Mouse (Mus musculus): ENCODE results near the gene Nfya.

Nfya gene

GRCm38 (mm10) chr17:48431054-48431453 is 21.3 kb upstream of the Nfya start:
- no peak for DNase-seq (ENCODE audit: low read depth, low spot score)

- no peak for DNase-seq (ENCODE audit: low read depth, low spot score)
These were observed 20.7 kb upstream of the Nfya start for GRCm38 (mm10) chr17:48430394-48430793.

- no peak for DNase-seq (ENCODE audit: low read depth, low spot score)
These were observed 18.3 kb upstream of the Nfya start for GRCm38 (mm10) chr17:48427852-48428530.

- no peak for DNase-seq (ENCODE audit: low read depth, low spot score)
These were observed 17.5 kb upstream of the Nfya start for GRCm38 (mm10) chr17:48426991-48427750.

- DNase-seq (ENCODE audit: low read depth, low spot score), result no peak
These were observed 16.3 kb upstream of the Nfya start for GRCm38 (mm10) chr17:48425823-48426612.

- no peak for DNase-seq (ENCODE audit: low read depth, low spot score)
These were observed 14.5 kb upstream of the Nfya start for GRCm38 (mm10) chr17:48424237-48424636.

GRCm38 (mm10) chr17:48419571-48419970 is 9.9 kb upstream of the Nfya start:
- DNase-seq (ENCODE audit: low read depth, low spot score), result no peak

- no peak for DNase-seq (ENCODE audit: low read depth, low spot score)
These were observed 9.1 kb upstream of the Nfya start for GRCm38 (mm10) chr17:48418781-48419180.

GRCm38 (mm10) chr17:48418174-48418573 is 8.5 kb upstream of the Nfya start:
- no peak for DNase-seq (ENCODE audit: low read depth, low spot score)

- no peak for DNase-seq (ENCODE audit: low read depth, low spot score)
These were observed 7.8 kb upstream of the Nfya start for GRCm38 (mm10) chr17:48417521-48417920.

- DNase-seq (ENCODE audit: low read depth, low spot score), result no peak
These were observed 6.9 kb upstream of the Nfya start for GRCm38 (mm10) chr17:48416425-48417195.

GRCm38 (mm10) chr17:48416011-48416410 is 6.3 kb upstream of the Nfya start:
- no peak for DNase-seq (ENCODE audit: low read depth, low spot score)

GRCm38 (mm10) chr17:48411241-48411640 is 1.5 kb upstream of the Nfya start:
- DNase-seq (ENCODE audit: low read depth, low spot score), result no peak

GRCm38 (mm10) chr17:48410299-48410785 is 636 bp upstream of the Nfya start:
- DNase-seq (ENCODE audit: low read depth, low spot score), result no peak

GRCm38 (mm10) chr17:48408526-48409291 is 997 bp downstream of the Nfya start:
- no peak for DNase-seq (ENCODE audit: low read depth, low spot score)

GRCm38 (mm10) chr17:48407910-48408525 is 1.7 kb downstream of the Nfya start:
- DNase-seq (ENCODE audit: low read depth, low spot score), result no peak

GRCm38 (mm10) chr17:48407154-48407553 is 2.6 kb downstream of the Nfya start:
- no peak for DNase-seq (ENCODE audit: low read depth, low spot score)

GRCm38 (mm10) chr17:48404706-48405105 is 5.0 kb downstream of the Nfya start:
- DNase-seq (ENCODE audit: low read depth, low spot score), result no peak

GRCm38 (mm10) chr17:48403848-48404247 is 5.9 kb downstream of the Nfya start:
- no peak for DNase-seq (ENCODE audit: low read depth, low spot score)

- no peak for DNase-seq (ENCODE audit: low read depth, low spot score)
These were observed 7.0 kb downstream of the Nfya start for GRCm38 (mm10) chr17:48402751-48403150.
